Mouse (Mus musculus) right cerebral cortex, postnatal 14 days (tissue): ENCODE data around the gene Tmx2.
"Not testable (repeated sequence)": the region's sequence is repeated elsewhere in the genome, so short reads cannot be mapped to it uniquely, and the experiment has no call there.

Experiments
- DNase-seq: peaks from one replicate; pipeline ENCODE4 v3.0.0; 2022

Gene Tmx2

DNA sequence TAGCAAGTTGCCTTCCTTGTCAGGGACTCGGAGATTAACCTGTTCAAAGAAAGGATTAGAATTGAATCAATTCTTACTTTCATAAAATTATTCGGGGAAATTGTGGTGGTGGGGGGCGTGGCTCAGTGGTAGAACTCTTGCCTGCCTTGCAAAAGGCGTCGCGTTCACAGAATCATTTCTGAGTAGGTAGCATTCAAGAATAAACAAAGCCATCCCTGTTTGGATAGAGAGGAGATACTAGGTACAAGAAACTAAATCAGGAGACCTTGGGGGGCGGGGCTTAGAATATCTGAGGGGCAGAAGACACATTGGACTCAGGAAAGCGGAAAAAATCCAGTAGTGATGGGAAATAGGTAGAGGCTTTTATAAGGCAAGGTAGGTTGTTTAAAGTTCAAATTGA lies at the start of gene Tmx2:
Gene Tmx2, minus strand, starts transcription at position 125 of the 400 bp plus-strand sequence.
- no peak for DNase-seq

DNA sequence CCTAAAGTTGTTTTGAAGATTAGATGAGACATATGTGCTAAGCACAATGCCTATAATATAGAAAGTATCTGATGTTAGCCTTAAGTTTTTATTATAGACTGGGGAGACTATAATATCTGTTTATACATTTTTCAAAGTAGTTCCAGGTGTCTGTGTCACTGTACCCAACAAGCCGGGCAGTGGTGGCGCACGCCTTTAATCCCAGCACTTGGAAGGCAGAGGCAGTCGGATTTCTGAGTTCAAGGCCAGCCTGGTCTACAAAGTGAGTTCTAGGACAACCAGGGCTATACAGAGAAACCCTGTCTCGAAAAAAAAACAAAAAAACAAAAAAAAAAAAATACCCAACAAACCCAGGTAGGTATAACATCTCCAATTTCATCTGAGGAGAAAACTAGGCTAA lies 49.3 kb upstream of the Tmx2 start:
- DNase-seq = not testable (repeated sequence)

DNA sequence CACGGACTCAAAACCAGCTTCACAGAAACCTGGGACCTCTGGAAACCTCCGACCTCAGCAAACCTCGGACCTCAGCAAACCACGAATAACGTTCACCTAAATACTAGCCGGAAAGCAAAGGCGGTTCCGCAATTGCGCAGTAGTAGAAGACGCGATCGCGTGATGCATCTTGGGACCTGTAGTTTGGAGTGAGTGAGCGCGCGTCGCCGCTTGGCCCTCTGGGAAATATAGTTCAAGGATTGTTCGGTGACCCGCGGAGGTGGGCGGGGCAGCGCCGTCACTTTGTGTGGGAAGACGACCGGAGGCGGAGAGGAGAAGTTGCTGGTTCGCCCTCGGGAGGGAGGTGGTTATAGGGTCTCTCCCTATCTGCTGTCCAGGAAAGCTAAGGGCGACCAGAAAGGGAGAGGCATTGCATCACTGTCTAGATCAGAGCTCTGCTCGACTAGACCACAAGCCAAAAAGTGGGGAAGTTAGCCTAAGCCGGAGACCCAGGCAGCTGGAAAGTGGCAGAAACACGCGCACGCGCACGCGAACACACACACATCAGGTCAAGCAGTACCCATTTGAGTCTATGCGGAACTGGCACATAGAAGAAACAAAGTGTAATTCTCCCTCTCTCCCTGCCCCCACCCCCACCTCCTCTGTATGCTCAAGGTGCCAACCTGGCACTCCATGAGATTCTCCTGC lies 48.4 kb upstream of the Tmx2 start, which contains the start of gene Clp1:
Gene Clp1, minus strand, starts transcription at position 179 of the 687 bp plus-strand sequence.
- DNase-seq = peak; percentile 92

DNA sequence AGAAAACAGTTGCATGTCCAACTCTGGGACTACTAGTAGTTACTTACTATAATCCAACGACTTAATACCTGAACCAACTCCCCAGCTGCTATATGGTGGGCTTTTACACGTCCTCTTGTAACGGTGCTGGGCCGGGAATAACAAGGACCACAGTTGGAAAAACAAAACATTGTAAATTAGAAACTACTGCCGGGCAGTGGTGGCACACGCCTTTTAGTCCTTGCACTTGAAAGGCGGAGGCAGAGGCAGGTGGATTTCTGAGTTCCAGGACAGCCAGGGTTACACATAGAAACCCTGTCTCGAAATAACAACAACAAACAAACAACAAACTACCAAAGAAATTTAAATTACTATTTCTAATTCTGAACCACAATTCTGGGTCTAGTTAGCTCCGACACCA lies 47.8 kb upstream of the Tmx2 start:
- no peak for DNase-seq

DNA sequence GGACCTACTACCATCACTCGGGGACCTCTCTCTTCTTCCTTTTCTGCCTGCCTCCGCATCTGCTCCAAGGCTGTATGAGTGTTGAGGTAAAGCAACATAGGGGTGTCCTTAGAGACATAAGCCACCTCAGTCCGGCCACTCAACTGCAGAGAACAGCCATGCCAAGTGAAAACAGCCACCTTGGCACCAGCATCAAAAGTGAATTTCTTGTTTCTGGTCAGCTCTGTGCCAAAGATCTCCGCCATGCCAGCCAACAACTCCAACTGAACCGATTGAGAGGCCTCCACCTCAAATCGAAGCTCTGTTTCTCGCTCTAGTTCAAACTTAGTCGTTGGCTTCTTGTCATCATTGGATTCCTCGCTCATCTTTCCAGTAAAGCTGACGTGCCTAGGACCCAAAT lies 46.8 kb upstream of the Tmx2 start:
- no peak for DNase-seq

DNA sequence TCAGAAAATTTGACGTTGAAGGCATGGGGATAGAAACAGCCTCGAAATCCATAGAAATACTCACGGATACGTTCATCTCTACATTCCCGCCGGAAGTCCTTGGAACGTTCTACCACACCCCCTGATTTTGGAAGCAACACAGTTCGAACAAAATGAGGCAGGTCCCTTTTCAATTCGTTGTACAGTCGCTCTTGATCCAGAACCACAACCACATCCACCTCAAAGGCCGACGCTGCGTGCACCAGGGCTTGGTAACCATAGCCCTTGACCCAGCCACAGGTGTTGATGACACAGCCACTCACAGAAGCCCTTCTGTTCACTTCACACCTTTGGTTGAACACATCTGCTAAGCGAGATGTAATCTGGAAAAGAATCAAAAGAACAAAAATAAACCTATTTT lies 44.9 kb upstream of the Tmx2 start:
- no peak for DNase-seq

DNA sequence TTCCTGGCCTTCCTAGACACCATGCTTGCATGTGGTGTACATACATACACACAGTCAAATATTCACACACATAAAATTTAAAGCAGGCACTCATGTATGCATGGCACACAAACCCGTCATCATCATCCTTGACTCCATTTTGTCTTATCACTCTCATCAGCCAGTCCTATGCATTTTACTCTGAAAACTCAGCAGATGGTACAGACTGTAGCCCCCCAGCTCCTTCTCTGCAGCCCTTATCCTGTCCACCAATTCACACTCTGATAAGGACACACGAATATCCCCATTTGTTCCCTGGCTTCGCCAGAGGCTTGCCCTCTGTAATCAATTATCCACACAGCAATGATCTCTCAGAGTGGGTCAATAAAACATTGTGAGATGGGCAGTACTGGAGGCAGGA lies 42.2 kb upstream of the Tmx2 start:
- DNase-seq = no peak

DNA sequence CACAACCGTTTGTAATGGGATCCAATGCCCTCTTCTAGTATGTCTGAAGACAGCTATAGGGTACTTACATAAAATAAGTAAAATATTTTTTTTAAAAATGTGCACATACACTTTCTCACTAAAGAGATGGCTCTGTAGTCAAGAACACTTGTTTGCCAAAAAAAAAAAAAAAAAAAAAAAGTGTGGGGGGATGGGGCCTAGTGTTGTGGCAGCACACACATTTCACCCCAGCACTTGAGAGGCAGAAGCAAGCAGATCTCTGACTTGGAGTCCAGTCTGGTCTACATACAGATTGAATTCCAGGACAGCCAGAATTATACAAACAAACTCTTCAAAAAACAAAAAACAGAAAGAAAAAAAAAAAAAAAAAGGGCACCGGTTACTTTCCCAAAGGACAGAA lies 41.8 kb upstream of the Tmx2 start:
- no peak for DNase-seq

DNA sequence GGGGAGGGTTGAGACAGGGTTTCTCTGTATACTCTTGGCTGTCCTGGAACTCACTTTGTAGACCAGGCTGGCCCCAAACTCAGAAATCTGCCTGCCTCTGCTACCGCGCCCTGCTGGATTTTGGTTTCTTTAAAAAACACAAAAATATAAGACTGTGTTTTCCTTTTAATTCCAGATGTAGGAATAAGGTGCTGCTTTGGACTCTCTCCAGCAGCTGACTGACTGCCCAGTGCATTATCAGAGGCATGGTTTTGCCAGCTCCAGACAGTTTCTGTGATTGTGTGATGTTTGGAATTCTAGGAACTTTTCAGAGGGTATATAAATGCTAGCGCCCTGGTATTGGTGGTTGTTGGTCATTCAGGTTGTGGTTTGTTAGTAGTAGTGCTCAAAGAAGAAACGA lies 38.4 kb upstream of the Tmx2 start:
- no peak for DNase-seq

DNA sequence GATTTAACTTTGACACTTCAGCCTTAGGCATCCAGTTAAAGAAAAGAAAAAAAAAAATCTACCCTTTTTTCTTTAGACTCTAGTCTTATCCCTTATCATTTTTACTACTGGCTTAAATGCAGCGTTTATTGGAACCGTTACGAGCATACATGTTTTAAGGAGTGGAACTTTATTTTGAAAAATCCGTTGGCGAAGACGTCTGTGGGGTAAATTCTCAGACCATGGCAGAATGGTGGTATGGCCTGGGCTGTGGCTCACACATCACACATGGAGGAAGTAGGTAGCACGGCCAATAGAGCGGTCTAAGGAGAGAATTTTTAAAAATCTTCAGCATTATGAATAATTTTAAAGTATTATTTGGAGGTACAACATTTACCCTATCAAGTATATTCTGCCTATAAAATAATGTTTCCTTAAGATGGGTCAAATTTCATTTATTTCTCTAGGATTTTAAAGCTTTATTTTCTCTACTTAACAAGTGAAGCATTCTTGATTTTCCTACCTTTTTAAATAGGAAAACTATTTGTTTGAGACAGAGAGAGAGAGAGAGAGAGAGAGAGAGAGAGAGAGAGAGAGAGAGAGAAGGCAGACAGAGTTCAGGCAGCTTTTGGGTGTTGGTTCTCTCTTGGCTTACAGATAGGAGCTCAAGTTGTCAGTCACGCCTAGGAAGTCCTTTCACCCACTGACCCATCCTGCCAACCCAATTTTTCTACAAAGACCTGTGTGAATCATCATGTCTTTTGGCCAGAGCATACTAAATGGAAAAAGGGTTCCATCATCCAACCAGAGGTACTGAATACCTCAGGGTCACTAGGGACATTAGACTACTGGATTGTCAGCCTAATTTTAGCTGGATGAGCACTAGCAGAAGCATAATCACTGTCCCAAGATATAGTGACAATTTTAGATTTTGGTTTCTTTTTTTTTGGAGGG lies 37.7 kb upstream of the Tmx2 start:
- DNase-seq = no peak

DNA sequence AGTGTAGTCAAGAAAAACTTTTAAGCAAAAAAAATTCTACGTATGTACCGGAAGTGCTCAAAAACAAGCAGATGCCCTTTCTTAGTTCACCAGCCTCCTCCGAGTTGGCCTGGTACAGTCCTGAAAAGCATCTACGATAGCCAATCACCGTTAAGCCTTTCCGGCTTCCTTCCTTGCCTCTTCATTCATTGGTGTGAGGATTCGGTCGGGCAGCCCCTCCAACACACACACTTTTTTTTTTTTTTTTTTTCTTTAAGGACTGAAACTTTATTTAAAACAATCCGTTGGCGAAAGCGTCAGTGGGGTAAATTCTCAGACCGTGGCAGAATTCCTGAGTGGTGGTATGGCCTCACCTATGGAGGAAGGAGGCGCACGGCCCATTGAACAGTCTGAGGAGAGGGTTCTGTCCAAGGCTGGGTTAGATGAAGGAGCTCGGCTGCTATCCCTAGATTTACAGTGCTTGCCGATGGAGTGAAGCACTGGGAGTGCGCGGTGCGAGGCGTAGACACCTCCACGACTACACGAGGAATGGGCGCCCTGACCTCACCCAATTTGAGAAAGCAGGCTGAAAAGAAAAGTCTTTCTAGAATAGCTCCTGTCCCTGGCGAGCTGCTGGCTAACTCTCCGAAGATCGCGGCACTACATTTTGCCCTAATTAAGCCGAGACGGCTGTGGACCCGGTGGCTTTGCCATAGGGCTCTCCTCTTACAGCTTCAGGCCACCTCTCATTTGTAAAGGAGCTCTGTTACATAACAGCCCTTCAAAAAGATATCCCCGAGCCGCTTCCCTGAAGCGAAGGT lies 36.8 kb upstream of the Tmx2 start:
- DNase-seq = peak; percentile 60

DNA sequence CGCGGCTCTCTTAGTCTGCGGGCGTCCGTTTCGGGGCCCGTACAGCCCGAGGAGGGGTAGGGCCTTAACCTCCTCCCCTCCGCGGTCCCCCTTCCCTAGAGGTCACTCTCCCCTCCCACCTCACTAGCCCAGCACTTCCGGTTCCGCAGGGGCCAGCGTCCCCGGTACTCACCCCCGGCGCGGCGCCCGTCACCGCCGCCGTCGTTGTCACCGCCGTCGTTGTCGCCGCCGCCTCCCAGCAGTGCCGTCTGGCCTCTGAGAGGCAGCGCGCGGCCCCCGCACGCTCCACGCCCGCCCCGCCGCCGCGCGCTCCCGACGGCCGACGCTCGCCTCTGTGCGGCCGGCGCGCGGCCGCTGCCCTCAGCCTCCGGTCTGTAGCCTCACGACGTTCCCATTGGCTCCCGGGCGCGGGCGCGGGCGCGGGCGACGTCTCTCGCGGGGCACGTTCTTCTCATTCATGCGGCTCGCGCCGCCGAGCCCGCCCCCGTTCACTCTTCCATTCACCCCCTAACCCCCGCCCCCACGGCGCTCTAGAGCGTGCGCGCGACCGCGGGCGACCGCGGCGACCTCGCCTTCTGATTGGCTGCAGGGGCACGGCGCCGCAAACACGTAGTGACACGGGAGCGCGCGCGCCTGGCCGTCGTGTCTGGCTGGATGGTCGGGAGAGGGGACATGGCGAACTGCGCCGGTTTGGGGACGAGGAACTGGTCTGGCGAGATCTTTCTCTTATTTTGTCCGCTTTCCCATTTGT lies 36.0 kb upstream of the Tmx2 start, which contains the start of gene Zdhhc5:
Gene Zdhhc5, minus strand, starts transcription at position 370 of the 751 bp plus-strand sequence.
- DNase-seq = peak; percentile 99

DNA sequence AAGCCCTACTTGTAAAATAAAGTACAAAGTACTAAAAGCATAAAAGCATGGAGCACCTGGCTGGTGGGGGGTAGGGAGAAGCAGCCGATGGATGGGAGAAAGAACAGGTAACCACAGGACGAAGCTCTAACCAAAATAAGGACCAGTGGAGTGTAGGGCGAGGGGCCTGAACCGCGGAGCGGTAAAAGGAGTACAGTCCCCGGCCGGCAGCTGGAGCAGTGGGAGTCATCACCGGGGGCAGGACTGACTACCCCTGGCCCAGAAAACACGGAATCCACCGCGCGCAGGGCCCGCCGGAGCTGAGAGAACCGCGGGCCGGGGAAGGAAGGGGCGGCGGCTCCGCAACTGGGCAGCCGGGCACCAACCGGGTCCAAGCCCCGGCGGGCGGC lies 35.5 kb upstream of the Tmx2 start:
- no peak for DNase-seq

DNA sequence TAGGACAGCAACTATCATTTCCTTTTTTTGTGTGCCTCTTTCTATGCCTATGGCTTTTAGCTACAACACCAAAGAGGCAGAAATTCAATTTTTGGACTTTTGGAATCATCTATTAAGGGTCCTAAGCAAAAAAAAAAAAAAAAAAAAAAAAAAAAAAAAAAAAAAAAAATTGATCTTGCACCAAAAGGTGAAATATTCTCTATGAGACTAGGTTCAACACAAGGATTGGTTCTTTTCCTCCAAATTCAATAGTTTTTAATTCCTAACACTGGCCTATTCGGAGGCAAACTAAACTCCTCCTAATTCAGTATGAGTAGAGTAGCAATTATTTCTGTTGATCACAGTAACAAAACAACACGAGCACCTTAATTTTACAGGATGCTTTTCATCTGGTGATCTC lies 33.0 kb upstream of the Tmx2 start:
- DNase-seq = no peak

DNA sequence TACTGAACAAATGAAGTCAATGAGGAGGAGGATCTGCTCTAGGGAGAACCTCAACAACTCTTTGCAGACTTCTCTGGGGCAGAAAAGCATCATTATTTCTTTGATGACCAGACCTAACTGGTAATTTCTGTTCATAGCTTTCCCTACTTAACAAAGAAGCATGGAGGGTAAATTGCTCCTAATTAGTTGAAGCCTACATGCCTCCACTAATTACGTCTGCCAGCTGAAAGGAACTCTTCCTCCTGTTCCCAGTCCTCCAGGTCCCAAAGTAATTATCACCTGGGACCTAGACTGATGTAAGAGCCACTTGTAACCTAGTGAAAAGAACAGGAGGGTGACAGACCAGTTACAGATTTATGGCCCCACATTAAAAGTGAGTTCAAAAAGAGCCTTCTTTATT lies 28.6 kb upstream of the Tmx2 start:
- DNase-seq = no peak

DNA sequence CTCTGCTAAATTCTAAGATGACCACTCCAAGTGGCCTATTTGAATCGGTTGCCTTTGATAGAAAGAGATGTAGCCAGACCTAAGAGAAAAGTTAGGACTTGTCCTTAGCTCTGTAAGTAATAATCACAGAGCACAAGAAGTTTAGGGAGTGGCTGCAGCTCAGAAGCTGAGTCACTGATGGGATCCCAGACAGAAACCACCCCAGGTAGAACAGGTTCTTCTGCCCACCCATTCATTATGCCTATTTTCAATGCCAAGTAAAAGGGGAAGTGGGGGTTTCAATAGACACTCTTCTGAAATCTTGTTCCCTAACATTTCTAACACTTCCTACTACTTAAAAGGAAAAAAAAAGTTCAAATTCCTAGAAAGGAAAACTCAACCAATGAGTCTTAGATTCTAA lies 26.4 kb upstream of the Tmx2 start:
- no peak for DNase-seq

DNA sequence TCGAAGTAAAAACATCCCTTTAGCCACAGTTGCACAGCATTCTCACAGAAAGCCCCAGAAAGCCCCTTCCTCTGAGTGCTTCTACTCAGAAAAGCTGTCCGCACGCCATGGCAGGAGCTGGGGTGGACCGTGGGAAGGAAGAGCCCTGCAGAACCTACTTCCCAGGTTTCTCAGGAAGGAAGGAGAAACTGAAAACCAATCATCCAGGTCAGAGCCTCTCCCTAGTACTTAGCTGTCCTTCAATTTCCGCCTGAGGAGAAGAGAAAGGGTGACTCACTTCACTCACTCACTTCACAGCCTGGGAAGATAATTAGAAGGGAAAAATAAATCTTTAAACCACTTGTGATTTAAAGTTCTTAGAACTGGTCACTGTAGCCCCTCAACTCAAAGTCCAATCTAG lies 25.4 kb upstream of the Tmx2 start:
- no peak for DNase-seq

DNA sequence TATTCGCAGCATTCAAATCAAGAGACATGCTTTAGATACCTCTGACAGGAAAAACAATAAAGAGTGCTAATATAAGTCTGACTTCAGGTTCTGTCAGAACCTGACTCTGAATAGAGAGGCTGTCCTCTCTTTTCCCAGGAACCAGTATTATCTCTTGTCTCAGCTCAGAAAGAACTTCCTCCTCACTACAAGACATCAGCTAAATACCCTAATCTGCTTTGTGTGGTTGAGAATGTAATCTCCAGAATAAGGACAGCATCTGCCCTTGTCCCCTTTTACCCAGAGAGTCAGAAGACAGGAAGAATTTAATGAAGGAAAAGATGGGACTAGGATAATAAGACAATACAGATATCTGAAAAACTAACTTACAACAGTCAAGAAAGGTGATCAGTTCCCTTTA lies 24.6 kb upstream of the Tmx2 start:
- no peak for DNase-seq

DNA sequence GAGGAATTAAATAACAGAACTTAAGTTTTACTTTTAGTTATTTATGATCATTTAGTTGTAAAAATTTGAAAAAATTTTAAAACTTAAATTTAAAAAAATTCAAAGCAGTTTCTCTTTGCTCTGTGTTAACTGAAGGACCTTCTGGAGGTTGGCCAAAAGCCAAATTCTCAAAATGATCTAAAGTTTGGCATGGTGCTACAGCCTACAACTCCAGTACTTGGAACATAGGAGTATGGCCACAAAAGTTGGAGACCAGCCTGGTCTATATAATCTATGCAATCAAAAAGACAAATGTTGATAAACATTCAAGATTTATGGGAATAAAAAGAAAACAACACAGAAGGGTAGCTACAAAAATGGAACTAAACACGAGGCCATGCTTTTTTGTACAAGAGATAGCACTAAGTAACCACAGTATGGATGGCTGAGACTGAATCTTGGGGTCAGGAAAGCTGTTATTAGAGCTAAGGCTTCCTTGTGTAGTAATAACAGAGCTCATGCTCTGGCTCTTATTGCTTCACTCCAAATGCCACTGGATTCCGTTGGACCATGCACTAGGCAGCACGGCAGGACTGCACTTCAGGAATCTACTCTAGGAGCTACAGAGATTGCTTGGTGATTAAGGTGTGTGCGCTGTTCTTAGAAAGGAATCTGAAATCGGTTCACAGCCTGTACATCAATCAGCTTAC lies 16.2 kb upstream of the Tmx2 start:
- no peak for DNase-seq

DNA sequence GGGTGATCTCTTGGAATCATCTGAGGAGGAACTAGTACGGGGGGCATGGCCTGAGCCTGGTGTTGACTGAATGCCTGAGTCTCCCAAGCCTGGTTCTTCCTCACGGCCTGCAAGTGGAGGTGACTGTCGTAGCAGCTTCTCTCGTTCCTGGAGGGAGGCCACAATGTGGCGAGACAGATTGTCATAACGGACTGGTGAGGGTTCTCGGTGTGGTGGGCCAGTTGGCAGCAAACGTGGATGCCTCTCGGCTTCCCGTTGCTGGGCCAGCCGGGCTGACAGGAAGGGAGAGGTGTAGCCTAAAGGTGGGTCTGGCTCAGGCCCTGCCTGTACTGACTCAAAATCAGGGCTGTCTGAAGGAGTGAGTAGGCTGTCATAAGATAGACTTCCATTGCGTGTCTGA lies 11.1 kb upstream of the Tmx2 start:
- DNase-seq = no peak

DNA sequence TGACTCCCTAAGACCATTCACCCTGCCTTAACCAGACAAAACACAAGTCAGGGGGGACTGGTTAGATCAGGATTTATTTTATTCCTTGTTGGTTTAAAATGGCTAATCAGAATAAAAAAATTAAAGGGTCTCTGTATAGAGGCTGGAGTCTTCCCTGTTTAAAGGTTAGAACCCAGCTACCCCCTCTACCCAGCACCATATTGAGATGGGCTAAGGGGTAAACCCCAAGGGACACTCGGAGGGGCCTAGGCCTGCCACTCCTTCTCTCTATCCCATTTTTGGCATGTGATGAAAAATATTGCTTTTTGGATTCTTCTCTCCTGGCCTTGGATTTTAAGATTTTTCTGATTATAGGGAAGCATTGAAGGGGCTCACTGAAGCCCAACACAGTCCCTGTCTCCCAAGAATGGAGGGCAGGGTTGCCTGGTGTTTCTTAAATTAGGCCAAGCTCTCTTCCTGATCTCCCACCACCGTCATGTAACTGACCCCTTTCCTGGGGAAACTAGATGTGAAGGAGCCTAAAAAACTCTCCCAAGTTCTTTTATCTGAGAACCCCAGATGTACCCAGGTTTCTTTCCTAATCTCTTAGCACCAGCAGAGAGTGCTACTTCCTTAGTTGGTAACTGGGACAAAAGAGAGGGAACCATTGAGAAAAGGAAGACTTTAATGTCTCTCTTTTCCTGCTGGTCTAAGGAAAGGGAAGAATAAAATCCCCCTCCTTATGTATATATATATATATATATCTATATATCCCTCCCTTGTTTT lies 9.3 kb upstream of the Tmx2 start:
- no peak for DNase-seq
